Mouse (Mus musculus) testis, adult 2 months (tissue): Measurements from ENCODE around the gene Slit1.

Experiments
- CTCF ChIP-seq: fragments of 200-500 bp; IDR thresholded peaks from 2 replicates; pipeline ENCODE4 v1.5.1; 2012; ENCODE audit warnings: low read depth, mild to moderate bottlenecking, inconsistent platforms, low read length, moderate library complexity; ENCODE audit not compliant: control insufficient read depth, insufficient read depth, insufficient replicate concordance
- POLR2A ChIP-seq: fragments of 200-500 bp; IDR thresholded peaks from 2 replicates; pipeline ENCODE4 v1.6.1; 2012; ENCODE audit warnings: low read depth, mild to moderate bottlenecking, inconsistent platforms, low read length, moderate library complexity; ENCODE audit not compliant: control insufficient read depth

DNA sequence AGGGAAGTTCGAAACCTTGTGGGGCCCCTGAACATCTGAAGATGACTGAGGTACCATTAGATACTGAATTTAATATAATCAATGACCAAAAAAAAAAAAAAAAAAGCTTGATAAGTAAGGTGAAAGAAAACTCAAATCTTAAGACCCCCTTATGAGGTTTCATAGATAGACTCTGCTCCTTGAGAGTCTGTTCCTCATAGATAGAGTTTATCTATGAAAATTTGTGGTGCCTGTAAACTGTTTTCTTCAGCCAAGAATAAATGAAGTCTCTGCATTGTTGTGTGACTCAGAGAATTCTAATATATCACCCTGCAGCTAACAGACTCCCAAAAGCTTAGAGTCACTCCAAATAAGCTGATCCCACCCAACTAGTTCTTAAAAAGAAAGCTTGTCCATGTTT is 43.4 kb upstream of the Slit1 start:
- no peak for TF ChIP-seq CTCF
- TF ChIP-seq POLR2A: no peak
